Comparison of ENCODE assay signal across 33 mouse cellular contexts in the genomic region with DNA sequence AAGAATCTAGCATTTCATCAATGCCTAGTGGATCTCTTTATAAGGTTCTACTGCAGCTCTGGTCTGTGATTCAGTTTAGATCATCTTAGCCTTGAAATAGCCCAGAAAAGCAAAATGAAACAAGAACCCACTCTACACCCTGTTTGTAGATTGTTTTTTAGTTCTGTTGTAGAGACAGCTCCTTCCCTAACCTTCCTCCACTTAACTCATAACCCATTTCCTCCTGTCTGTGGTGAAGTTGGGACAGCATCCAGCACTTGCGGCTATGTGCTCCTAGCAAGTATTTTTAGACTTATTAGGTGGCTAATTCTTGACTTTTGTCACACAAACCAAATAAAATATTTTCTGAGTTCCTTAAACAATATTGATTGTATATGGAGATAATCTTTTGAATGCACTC.
"Had no signal": no experiment of that assay in that cellular context is flagged by ENCODE, and none has a peak within 500 bp of the region (broad histone marks: within the 10 kb centered on the region; RNA-seq: fewer than 3 reads in every experiment).

No protein-coding gene starts in this region.

- ATAC-seq: hindbrain, embryonic 16.5 days; hindbrain, postnatal 0 days; inflammation-experienced regulatory T-cells, adult 6 months; intestine, embryonic 15.5 days; intestine, embryonic 16.5 days; intestine, postnatal 0 days had no signal

- H3K4me1 ChIP-seq: heart, embryonic 12.5 days; heart, embryonic 13.5 days; heart, embryonic 15.5 days; intestine, embryonic 15.5 days had no signal

- H3K9me3 ChIP-seq: heart, embryonic 12.5 days; heart, embryonic 13.5 days; heart, embryonic 15.5 days; hindbrain, embryonic 10.5 days; hindbrain, embryonic 12.5 days; hindbrain, embryonic 13.5 days; hindbrain, embryonic 15.5 days; intestine, embryonic 15.5 days; kidney, embryonic 15.5 days had no signal

- H3K4me3 ChIP-seq: heart, embryonic 12.5 days; heart, embryonic 13.5 days; heart, embryonic 15.5 days; hindbrain, embryonic 10.5 days; hindbrain, embryonic 12.5 days; hindbrain, embryonic 13.5 days; hindbrain, embryonic 15.5 days; intestine, embryonic 15.5 days; kidney, embryonic 15.5 days; layer of hippocampus, adult 2 months; left cerebral cortex, adult 2 months had no signal

- H3K36me3 ChIP-seq: heart, embryonic 12.5 days; heart, embryonic 13.5 days; heart, embryonic 15.5 days; hindbrain, embryonic 10.5 days; hindbrain, embryonic 12.5 days; hindbrain, embryonic 13.5 days; hindbrain, embryonic 15.5 days; intestine, embryonic 15.5 days; kidney, embryonic 15.5 days had no signal

- DNase-seq: heart, postnatal 10 days; heart, postnatal 14 days; heart, postnatal 36 days; kidney, adult 11 months; kidney, adult 18-20 months; kidney, adult 2 months; kidney, adult 8-10 months; kidney, adult 9 months; kidney, postnatal 10 days; kidney, postnatal 14 days; kidney, postnatal 25 days; kidney, postnatal 36 days; kidney, postnatal 4 days; layer of hippocampus, adult 9-11 months; layer of hippocampus, postnatal 36 days had no signal

- H3K27ac ChIP-seq: heart, embryonic 13.5 days; heart, embryonic 15.5 days; hindbrain, embryonic 10.5 days; hindbrain, embryonic 12.5 days; hindbrain, embryonic 13.5 days; hindbrain, embryonic 14.5 days; hindbrain, embryonic 15.5 days; hindbrain, postnatal 0 days; intestine, embryonic 15.5 days; kidney, embryonic 15.5 days; kidney, postnatal 0 days; left cerebral cortex, adult 2 months had no signal

- H3K27me3 ChIP-seq: heart, embryonic 12.5 days; heart, embryonic 13.5 days; heart, embryonic 15.5 days; hindbrain, embryonic 12.5 days; hindbrain, embryonic 13.5 days; hindbrain, embryonic 15.5 days; intestine, embryonic 15.5 days had no signal
